Mouse (Mus musculus): ENCODE data around the gene Lin7a. TPM values are rescaled to one million over a fixed set of nuclear protein-coding genes. Genes with fewer than 3 reads are reported as not detected.

The Lin7a gene
- polyA plus RNA-seq, 1 experiment, result not detected

DNA sequence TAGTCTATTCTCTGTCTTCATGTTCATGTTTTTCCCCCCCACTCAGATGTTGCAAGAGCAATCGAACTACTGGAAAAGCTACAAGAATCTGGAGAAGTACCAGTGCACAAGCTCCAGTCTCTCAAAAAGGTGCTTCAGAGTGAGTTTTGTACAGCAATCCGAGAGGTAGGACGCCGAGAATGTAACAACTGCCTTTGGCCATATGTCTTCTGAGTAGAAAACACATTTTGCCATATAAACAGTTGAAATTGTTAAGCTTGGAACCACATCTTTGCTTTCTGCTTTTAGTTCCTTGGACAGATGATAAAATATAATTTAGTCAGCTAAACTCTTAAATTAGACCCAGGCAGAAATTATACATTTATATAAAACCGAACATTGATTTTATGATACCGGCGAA is 52.4 kb downstream of the Lin7a start:
- no peak for TF ChIP-seq GATA1 (IDR thresholded peaks at IDR 0.05; ENCODE audit: low read length)

DNA sequence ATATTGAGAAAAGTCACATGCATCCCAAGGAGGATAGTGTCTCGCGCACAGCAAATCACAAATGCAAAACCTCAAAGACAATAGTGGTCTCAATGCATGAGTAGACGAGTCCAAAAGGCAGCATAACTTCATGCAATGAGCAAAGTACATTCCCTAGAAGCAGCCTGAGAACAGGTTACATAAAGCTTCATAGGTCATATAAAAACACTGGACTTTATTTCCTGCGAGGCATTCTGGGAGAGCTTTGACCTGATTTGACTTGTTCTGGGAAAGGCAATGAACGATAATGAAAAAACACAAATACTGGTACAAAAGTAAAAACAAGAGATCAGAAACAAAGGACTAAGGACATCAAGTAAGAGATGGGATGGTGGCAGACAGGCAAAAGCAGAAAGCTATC is 54.1 kb downstream of the Lin7a start:
- TF ChIP-seq GATA1 (IDR thresholded peaks at IDR 0.05; ENCODE audit: low read length), result no peak

DNA sequence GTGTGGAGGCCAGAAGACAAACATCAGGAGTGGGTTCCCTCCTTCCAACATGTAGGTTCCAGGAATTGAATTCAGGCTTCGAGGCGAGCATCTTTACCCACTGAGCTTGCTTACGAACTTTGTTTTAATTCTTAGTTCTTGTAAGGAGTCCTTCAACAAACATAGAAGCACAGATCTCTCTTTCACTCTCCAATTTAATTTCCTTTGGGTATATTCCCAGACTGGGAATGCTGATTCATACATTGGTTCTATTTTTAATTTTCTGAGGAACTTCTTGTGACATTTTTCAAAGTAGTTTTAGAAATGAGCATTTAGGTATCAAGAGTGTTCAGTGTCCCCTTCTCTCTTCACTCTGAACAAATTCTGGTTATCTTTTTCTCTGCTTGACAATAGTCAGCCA is 68.0 kb downstream of the Lin7a start:
- no peak for TF ChIP-seq GATA1 (IDR thresholded peaks at IDR 0.05; ENCODE audit: low read length)

DNA sequence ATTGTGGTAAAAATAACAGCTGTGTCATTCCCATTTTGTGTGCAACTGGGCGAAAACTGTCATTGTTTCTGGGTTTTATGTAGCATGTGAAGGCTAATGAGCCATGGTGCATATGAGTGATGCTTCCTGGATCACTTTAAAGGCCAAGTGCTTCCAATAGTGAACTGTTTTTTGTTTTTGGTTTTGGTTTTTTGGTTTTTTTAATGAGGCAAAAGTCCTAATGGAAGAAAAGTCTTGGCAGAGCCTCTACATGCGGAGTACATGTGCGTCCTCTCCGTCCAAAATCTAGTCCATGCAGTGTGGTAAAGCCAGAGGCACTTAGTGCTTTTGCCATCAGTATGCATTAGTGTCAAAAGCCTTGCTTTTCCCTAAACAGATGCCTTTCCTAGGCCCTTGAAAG is 69.7 kb downstream of the Lin7a start:
- no peak for TF ChIP-seq GATA1 (IDR thresholded peaks at IDR 0.05; ENCODE audit: low read length)

GRCm38 (mm10) chr10:107344200-107344599 is 72.7 kb downstream of the Lin7a start:
- no peak for TF ChIP-seq GATA1 (IDR thresholded peaks at IDR 0.05; ENCODE audit: low read length)

- no peak for TF ChIP-seq GATA1 (IDR thresholded peaks at IDR 0.05; ENCODE audit: low read length)
Measured at GRCm38 (mm10) chr10:107347842-107348241, 76.4 kb downstream of the Lin7a start.

- no peak for TF ChIP-seq GATA1 (IDR thresholded peaks at IDR 0.05; ENCODE audit: low read length)
Measured at GRCm38 (mm10) chr10:107351696-107352485, 80.4 kb downstream of the Lin7a start.

DNA sequence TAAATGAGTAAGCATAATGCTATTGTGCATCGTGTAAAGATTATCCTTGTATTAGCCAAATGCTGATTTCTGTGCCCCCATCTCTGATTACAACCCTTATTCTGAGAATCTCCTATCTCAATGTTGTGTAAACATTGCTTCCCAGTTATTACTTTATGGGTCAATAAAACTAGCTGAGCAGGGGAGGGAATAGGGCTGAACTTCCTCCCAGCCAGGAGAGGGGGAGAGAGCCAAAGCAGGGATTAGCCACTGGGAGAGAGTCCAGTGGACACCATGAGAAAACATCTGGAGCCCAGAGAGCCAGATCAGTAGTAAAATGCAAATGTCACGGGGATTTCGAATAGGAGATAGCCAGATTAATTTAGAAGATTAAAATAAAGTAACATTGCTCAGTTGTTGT is 82.0 kb downstream of the Lin7a start:
- no peak for TF ChIP-seq GATA1 (IDR thresholded peaks at IDR 0.05; ENCODE audit: low read length)

- TF ChIP-seq GATA1 (IDR thresholded peaks at IDR 0.05; ENCODE audit: low read length), result no peak
Measured at GRCm38 (mm10) chr10:107358443-107359040, 87.1 kb downstream of the Lin7a start.

DNA sequence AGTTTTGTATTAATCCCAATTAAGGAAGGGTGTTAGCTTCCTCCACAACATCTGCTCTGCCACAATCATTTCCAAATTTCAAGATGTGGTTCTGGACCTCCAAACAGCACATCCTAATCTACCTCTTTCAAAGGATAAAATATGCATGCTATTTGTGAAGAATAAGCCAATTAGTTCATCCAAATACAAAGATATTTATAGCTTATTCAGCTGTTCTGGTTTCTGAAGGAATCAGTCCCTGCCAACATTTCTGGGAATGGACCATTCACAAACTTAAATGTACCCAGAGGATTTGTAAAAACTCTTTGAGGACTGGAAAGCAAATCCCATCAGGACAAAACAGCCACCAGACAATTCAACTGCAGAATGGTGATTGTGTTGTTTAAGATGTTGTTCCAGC is 87.8 kb downstream of the Lin7a start:
- no peak for TF ChIP-seq GATA1 (IDR thresholded peaks at IDR 0.05; ENCODE audit: low read length)

DNA sequence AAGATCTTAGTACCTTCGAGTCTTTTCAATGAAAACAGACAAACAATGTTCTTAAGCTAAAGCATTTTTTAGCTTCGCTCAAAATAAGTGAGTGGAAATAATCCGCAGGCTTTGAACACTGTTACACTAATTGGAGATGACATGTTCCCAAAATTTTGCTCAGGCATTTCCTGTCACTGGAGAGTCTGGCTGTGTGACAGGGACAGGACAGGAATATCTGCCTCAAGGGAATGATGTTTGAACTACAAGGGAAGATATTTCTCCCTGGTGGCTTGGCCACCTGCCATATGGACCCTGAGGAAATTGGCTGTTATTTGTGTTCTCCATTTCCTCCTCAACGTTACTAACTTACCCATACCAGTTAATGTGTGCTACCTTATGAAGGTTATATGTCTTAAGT is 90.1 kb downstream of the Lin7a start:
- no peak for TF ChIP-seq GATA1 (IDR thresholded peaks at IDR 0.05; ENCODE audit: low read length)

DNA sequence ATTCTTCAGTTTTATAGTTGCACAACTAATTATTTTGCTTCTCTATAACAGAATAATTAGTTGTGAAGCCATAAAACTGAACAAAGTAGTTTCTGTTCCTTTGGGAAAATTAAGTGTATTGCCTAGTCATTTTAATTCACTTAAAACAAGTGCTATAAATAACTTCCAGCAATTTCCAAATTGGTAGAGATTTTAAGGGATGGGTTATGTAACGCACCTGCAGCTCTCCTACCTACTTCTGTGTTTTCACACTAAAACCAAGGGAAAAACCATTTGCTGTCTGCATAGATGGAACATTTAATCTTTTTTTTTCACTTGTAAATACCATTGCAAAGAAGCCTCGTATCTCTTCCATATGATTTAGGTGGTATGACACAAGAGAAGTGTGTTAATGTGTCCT is 90.5 kb downstream of the Lin7a start:
- no peak for TF ChIP-seq GATA1 (IDR thresholded peaks at IDR 0.05; ENCODE audit: low read length)

DNA sequence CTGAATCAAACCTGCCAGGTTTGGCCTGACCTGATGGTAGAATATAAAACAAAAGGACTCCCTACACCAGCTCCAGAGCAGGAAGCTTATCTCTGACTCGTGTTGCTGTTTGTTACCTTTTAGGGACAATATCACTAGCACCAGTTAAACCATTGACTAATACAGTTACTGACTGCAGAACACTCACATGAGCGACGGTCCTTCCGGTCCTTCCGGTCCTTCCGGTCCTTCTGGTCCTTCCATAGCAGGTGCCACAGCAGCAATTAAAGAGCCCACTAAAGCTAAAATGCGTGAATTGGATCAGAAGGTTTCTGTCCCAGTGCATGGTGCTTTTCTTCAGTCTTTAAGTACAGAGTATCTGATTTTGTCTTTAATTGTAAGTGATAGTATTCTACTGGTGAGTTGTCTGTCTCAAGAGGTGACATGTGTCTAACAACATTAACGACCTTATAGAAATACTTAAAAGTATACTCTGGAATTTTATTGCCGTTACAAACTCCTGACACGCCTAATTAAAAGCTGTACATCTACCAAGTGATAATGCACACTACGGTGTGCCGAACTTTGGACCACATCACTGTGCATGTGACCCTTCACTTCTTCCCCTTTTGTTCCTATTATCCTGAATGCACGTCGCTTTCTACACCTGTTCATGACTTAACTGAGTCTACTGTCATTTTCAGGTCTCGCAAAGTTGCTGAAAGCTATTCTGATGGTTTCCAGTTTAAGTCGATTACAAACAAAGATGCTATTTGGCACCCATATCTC is 91.7 kb downstream of the Lin7a start:
- no peak for TF ChIP-seq GATA1 (IDR thresholded peaks at IDR 0.05; ENCODE audit: low read length)

DNA sequence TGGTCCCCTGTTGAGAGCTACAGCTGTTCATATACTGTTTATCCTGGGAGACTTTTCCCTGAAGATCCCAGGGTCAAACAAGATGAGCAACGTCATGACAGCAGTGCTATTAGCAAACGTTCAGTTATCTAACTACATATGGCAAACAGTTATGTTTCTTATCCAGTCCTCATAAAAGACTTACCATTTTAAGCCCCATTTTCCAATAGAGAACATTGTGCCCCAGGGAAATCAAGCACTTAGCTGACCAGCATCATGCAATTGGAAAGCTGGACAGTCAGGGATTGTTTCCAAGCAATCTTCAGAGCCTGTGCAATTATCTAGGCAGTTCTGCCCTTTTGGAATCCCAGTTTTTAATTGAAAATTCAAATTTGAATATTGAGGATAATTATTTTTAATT is 105.7 kb downstream of the Lin7a start:
- no peak for TF ChIP-seq GATA1 (IDR thresholded peaks at IDR 0.05; ENCODE audit: low read length)

GRCm38 (mm10) chr10:107381143-107381746 is 109.8 kb downstream of the Lin7a start:
- no peak for TF ChIP-seq GATA1 (IDR thresholded peaks at IDR 0.05; ENCODE audit: low read length)

DNA sequence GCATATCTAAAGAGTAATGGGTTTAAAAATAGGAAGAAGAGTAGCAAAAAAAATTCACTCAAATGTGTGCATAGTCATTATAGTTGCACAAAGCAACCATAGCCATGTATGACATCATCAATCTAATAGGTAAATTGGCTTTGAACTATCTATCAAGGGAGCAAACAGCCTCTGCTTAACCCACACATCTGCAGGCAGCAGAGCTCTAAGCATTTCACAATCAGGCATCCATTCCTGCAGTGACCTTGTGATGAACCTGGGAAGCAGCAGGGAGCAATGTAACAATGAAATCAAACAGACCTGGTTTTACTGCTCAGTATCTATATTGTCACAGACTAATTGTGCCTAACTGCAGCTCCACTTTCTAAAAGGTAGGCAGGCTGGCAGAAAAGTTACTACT is 112.3 kb downstream of the Lin7a start:
- no peak for TF ChIP-seq GATA1 (IDR thresholded peaks at IDR 0.05; ENCODE audit: low read length)

Data from G1E-ER4 (cell line).